Mouse (Mus musculus): ENCODE measurements around the gene Stk38. TPM values are rescaled to one million over a fixed set of nuclear protein-coding genes. Genes with fewer than 3 reads are reported as not detected.

Stk38 gene
- polyA plus RNA-seq, 1 experiment from 2014 or later: 121 TPM

GRCm38 (mm10) chr17:29050791-29051190, 43.0 kb upstream of the Stk38 start:
- Histone ChIP-seq H3K27ac (replicated peaks; ENCODE audit: low read depth, low read length) (no peak overlapping the region), H3K9ac (replicated peaks; ENCODE audit: low read length) (no peak overlapping the region), H3K9me3 (replicated peaks; ENCODE audit: control insufficient read depth, low read length) (no peaks in the 10 kb centered on the region), H3K27me3 (ENCODE audit: control insufficient read depth, insufficient read depth, low read length) (no peaks in the 10 kb centered on the region), H3K36me3 (replicated peaks; ENCODE audit: control insufficient read depth, insufficient read depth, low read depth, low read length) (peaks cover 2% of the 10 kb centered on the region; the same call in 1 of the 2 replicates), H3K4me2 (ENCODE audit: low read depth, low read length) (no peak overlapping the region), H3K4me1 (ENCODE audit: control insufficient read depth, insufficient read depth, low read length) (no peaks in the 10 kb centered on the region; the same call in 1 of the 2 replicates), H3K4me3 (ENCODE audit: low read depth, low read length) (no peak overlapping the region)
- ATAC-seq (replicated peaks; ENCODE audit: insufficient number of reproducible peaks, low FRiP score, low TSS enrichment, low read depth) (no peak), DNase-seq (ENCODE audit: low spot score) (no peak)
- WGBS: 42% methylated on average over 14 of the region's 14 CpGs

DNA sequence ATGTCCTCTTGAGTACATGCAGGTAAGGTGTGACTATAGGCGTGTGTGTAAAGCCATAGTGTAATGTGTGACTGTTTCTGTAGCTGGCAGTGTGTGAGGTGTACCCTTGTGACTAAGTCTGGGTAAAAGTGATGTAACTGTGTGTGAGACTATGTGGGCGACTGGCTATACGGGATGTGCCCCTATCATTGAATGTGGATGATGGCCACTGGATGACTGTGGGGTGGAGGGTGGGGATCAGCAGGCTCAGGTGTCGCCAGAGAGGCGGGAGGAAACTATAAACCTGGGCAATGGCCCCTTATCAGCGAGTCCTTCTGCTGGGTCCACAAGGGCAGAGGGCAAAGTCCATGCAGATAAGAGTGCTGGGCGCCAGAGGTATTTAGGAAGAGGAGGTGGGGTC, 42.1 kb upstream of the Stk38 start:
- H3K9me3 ChIP-seq (replicated peaks; ENCODE audit: control insufficient read depth, low read length): no peaks in the 10 kb centered on the region
- no peak overlapping the region for H3K27ac ChIP-seq (replicated peaks; ENCODE audit: low read depth, low read length)
- H3K36me3 ChIP-seq (replicated peaks; ENCODE audit: control insufficient read depth, insufficient read depth, low read depth, low read length): peaks cover 6% of the 10 kb centered on the region
- no peak overlapping the region for H3K9ac ChIP-seq (replicated peaks; ENCODE audit: low read length)
- no peak overlapping the region for H3K4me2 ChIP-seq (ENCODE audit: low read depth, low read length)
- no peaks in the 10 kb centered on the region for H3K27me3 ChIP-seq (ENCODE audit: control insufficient read depth, insufficient read depth, low read length)
- no peaks in the 10 kb centered on the region; the same call in 1 of the 2 replicates for H3K4me1 ChIP-seq (ENCODE audit: control insufficient read depth, insufficient read depth, low read length)
- H3K4me3 ChIP-seq (ENCODE audit: low read depth, low read length): no peak overlapping the region
- 80% methylated on average over 7 of the region's 7 CpGs for WGBS
- no peak for ATAC-seq (replicated peaks; ENCODE audit: insufficient number of reproducible peaks, low FRiP score, low TSS enrichment, low read depth)
- no peak for DNase-seq (ENCODE audit: low spot score)

- no peak overlapping the region for H3K9ac ChIP-seq (replicated peaks; ENCODE audit: low read length)
- peaks cover 11% of the 10 kb centered on the region for H3K36me3 ChIP-seq (replicated peaks; ENCODE audit: control insufficient read depth, insufficient read depth, low read depth, low read length)
- no peaks in the 10 kb centered on the region for H3K9me3 ChIP-seq (replicated peaks; ENCODE audit: control insufficient read depth, low read length)
- H3K27me3 ChIP-seq (ENCODE audit: control insufficient read depth, insufficient read depth, low read length): no peaks in the 10 kb centered on the region
- DNase-seq (ENCODE audit: low spot score) (no peak), ATAC-seq (replicated peaks; ENCODE audit: insufficient number of reproducible peaks, low FRiP score, low TSS enrichment, low read depth) (no peak)
- no peak overlapping the region for H3K4me3 ChIP-seq (ENCODE audit: low read depth, low read length)
- H3K4me2 ChIP-seq (ENCODE audit: low read depth, low read length): no peak overlapping the region
- no peaks in the 10 kb centered on the region; the same call in 1 of the 2 replicates for H3K4me1 ChIP-seq (ENCODE audit: control insufficient read depth, insufficient read depth, low read length)
- WGBS: 78% methylated on average over 5 of the region's 5 CpGs
- no peak overlapping the region for H3K27ac ChIP-seq (replicated peaks; ENCODE audit: low read depth, low read length)
Measured at GRCm38 (mm10) chr17:29049508-29049889, 41.7 kb upstream of the Stk38 start.

- ATAC-seq (replicated peaks; ENCODE audit: insufficient number of reproducible peaks, low FRiP score, low TSS enrichment, low read depth): 0 out of 2 replicates have a peak, but pooled peaks have one; percentile 3
- Histone ChIP-seq H3K4me1 (ENCODE audit: control insufficient read depth, insufficient read depth, low read length) (no peaks in the 10 kb centered on the region; the same call in 1 of the 2 replicates), H3K9me3 (replicated peaks; ENCODE audit: control insufficient read depth, low read length) (no peaks in the 10 kb centered on the region)
Measured at GRCm38 (mm10) chr17:29048748-29049507, 41.1 kb upstream of the Stk38 start.

DNA sequence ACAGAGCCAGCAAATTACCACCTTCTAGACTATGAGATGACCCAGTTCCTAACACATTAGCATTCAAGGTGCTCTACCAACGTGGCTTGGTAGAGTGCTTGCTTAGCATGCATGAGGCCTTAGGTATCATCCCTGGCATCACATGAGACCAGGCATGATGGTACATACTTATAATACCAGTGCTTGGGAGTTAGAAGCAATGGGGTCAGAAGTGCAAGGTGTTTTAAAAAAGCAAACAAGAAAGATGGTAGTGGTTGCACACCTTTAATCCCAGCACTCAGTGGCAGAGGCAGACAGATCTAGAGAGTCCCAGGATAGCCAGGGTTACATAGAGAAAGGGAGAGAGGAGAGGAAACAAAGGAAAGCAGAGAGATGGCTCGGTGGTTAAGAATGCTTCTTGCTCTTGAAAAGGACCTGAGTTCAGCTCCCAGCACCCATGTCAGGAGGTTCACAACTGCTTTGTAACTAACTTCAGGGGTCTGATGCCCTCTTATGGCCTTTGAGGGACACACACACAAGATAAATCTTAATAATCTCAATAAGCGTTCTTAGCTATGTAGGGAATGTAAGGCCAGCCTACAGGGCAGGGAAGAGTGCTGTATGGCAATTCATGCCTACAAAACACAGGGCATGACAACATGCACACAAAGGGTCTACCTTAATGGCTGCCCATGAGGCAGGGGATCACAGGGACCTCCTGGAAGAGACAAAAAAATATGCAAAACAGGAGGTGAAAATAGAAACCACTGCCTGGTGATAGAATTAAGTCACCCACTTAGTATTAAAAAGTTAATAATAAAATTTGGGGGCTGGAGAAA, 40.1 kb upstream of the Stk38 start:
- no peaks in the 10 kb centered on the region; the same call in 1 of the 2 replicates for H3K4me1 ChIP-seq (ENCODE audit: control insufficient read depth, insufficient read depth, low read length)
- WGBS: 70% methylated on average over 3 of the region's 3 CpGs
- no peaks in the 10 kb centered on the region for H3K27me3 ChIP-seq (ENCODE audit: control insufficient read depth, insufficient read depth, low read length)
- H3K27ac ChIP-seq (replicated peaks; ENCODE audit: low read depth, low read length): no peak overlapping the region
- H3K9ac ChIP-seq (replicated peaks; ENCODE audit: low read length): no peak overlapping the region
- no peaks in the 10 kb centered on the region for H3K9me3 ChIP-seq (replicated peaks; ENCODE audit: control insufficient read depth, low read length)
- no peak overlapping the region for H3K4me3 ChIP-seq (ENCODE audit: low read depth, low read length)
- DNase-seq (ENCODE audit: low spot score) (no peak), ATAC-seq (replicated peaks; ENCODE audit: insufficient number of reproducible peaks, low FRiP score, low TSS enrichment, low read depth) (no peak)
- peaks cover 20% of the 10 kb centered on the region for H3K36me3 ChIP-seq (replicated peaks; ENCODE audit: control insufficient read depth, insufficient read depth, low read depth, low read length)
- H3K4me2 ChIP-seq (ENCODE audit: low read depth, low read length): no peak overlapping the region

More at GRCm38 (mm10) chr17:29048748-29049507, 41.1 kb upstream of the Stk38 start:
- no peak overlapping the region for H3K9ac ChIP-seq (replicated peaks; ENCODE audit: low read length)
- 24% methylated on average over 13 of the region's 13 CpGs for WGBS
- H3K27me3 ChIP-seq (ENCODE audit: control insufficient read depth, insufficient read depth, low read length): no peaks in the 10 kb centered on the region
- H3K4me3 ChIP-seq (ENCODE audit: low read depth, low read length): no peak overlapping the region
- H3K36me3 ChIP-seq (replicated peaks; ENCODE audit: control insufficient read depth, insufficient read depth, low read depth, low read length): peaks cover 14% of the 10 kb centered on the region
- peak; percentile 84 for DNase-seq (ENCODE audit: low spot score)
- no peak overlapping the region for H3K4me2 ChIP-seq (ENCODE audit: low read depth, low read length)
- no peak overlapping the region for H3K27ac ChIP-seq (replicated peaks; ENCODE audit: low read depth, low read length)

GRCm38 (mm10) chr17:29046863-29047262, 39.1 kb upstream of the Stk38 start:
- Histone ChIP-seq H3K27ac (replicated peaks; ENCODE audit: low read depth, low read length) (no peak overlapping the region), H3K4me3 (ENCODE audit: low read depth, low read length) (no peak overlapping the region), H3K36me3 (replicated peaks; ENCODE audit: control insufficient read depth, insufficient read depth, low read depth, low read length) (peaks cover 20% of the 10 kb centered on the region), H3K9me3 (replicated peaks; ENCODE audit: control insufficient read depth, low read length) (no peaks in the 10 kb centered on the region), H3K4me1 (ENCODE audit: control insufficient read depth, insufficient read depth, low read length) (no peaks in the 10 kb centered on the region; the same call in 1 of the 2 replicates), H3K9ac (replicated peaks; ENCODE audit: low read length) (no peak overlapping the region), H3K27me3 (ENCODE audit: control insufficient read depth, insufficient read depth, low read length) (no peaks in the 10 kb centered on the region), H3K4me2 (ENCODE audit: low read depth, low read length) (no peak overlapping the region)
- WGBS: 93% methylated on average over 3 of the region's 3 CpGs
- no peak for ATAC-seq (replicated peaks; ENCODE audit: insufficient number of reproducible peaks, low FRiP score, low TSS enrichment, low read depth)
- no peak for DNase-seq (ENCODE audit: low spot score)

DNA sequence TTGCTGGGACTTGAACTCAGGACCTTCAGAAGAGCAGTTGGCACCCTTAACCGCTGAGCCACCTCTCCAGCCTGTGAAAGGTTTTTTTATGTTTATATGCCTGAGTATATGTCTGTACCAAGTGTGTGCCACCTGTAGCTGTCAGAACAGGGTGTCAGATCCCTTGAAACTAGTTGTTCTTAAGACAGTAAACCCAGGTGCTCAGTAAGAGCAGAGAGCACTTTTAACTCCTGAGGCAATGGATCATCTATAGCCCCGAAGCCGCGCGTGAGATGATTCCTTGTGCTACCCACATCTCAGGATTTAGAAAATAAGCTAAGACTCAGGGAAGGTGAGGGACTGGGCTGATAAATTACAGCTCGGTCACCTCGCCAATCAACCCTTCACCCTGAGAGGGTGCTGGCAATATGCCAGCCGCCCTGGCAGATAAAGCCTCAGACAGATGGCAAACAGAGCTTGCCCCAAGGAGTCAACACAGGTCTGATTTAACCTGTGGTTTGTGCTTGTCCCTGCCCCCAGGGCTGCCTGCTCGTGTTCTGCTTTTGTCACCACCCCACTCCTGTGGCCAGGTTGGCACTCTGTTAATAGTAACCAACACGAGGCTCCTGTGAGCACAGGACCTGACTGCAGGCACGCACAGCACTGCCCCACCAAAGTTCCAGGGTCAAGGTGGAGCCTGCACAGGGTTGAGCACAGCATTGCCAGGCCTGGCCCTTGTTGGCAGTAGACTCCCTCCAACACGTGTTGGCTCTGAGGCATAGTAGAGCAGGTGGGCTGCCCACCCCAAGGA, 38.1 kb upstream of the Stk38 start:
- H3K27me3 ChIP-seq (ENCODE audit: control insufficient read depth, insufficient read depth, low read length): no peaks in the 10 kb centered on the region
- DNase-seq (ENCODE audit: low spot score) (no peak), ATAC-seq (replicated peaks; ENCODE audit: insufficient number of reproducible peaks, low FRiP score, low TSS enrichment, low read depth) (0 out of 2 replicates have a peak, but pooled peaks have one; percentile 17)
- no peaks in the 10 kb centered on the region; the same call in 1 of the 2 replicates for H3K4me1 ChIP-seq (ENCODE audit: control insufficient read depth, insufficient read depth, low read length)
- 71% methylated on average over 12 of the region's 12 CpGs for WGBS
- H3K4me3 ChIP-seq (ENCODE audit: low read depth, low read length): no peak overlapping the region
- no peak overlapping the region; the same call in 1 of the 2 replicates for H3K27ac ChIP-seq (replicated peaks; ENCODE audit: low read depth, low read length)
- no peaks in the 10 kb centered on the region for H3K9me3 ChIP-seq (replicated peaks; ENCODE audit: control insufficient read depth, low read length)
- H3K36me3 ChIP-seq (replicated peaks; ENCODE audit: control insufficient read depth, insufficient read depth, low read depth, low read length): peaks cover 20% of the 10 kb centered on the region
- H3K4me2 ChIP-seq (ENCODE audit: low read depth, low read length): no peak overlapping the region
- no peak overlapping the region for H3K9ac ChIP-seq (replicated peaks; ENCODE audit: low read length)

All from embryonic facial prominence, embryonic 11.5 days (tissue).